Mouse (Mus musculus): ENCODE results near the gene Nt5m.
A peak's percentile ranks its signal among the peaks of the same experiment; 100 is the strongest.

Gene Nt5m

GRCm38 (mm10) chr11:59839459-59840126 lies 346 bp downstream of the Nt5m start, which contains the start of gene Cops3:
Gene Cops3 (minus strand): TSS chr11:59839838.
- DNase-seq, result peak; percentile 94 to 98

GRCm38 (mm10) chr11:59846311-59846710 lies 7.1 kb downstream of the Nt5m start:
- no peak for DNase-seq

GRCm38 (mm10) chr11:59847131-59847530 lies 7.9 kb downstream of the Nt5m start:
- peak; percentile 68 to 74 for DNase-seq

GRCm38 (mm10) chr11:59847891-59848884 lies 8.9 kb downstream of the Nt5m start:
- DNase-seq, result peak; percentile 80 to 84

- DNase-seq, result no peak
Observed at GRCm38 (mm10) chr11:59852865-59853264, 13.6 kb downstream of the Nt5m start.

- DNase-seq, result no peak
Observed at GRCm38 (mm10) chr11:59860467-59860866, 21.2 kb downstream of the Nt5m start.

GRCm38 (mm10) chr11:59864316-59864715 lies 25.1 kb downstream of the Nt5m start:
- no peak for DNase-seq

GRCm38 (mm10) chr11:59872124-59872523 lies 32.9 kb downstream of the Nt5m start:
- DNase-seq, result no peak

- DNase-seq, result peak; percentile 79 to 87
Observed at GRCm38 (mm10) chr11:59880031-59880430, 40.8 kb downstream of the Nt5m start.

GRCm38 (mm10) chr11:59885217-59885986 lies 46.2 kb downstream of the Nt5m start:
- no peak for DNase-seq

GRCm38 (mm10) chr11:59886952-59887351 lies 47.7 kb downstream of the Nt5m start:
- no peak for DNase-seq

- DNase-seq, result no peak
Observed at GRCm38 (mm10) chr11:59888151-59888550, 48.9 kb downstream of the Nt5m start.

- DNase-seq, result no peak
Observed at GRCm38 (mm10) chr11:59891854-59892253, 52.6 kb downstream of the Nt5m start.

- DNase-seq, result no peak
Observed at GRCm38 (mm10) chr11:59893153-59893788, 54.0 kb downstream of the Nt5m start.

- no peak for DNase-seq
Observed at GRCm38 (mm10) chr11:59894916-59895315, 55.7 kb downstream of the Nt5m start.

- DNase-seq, result no peak
Observed at GRCm38 (mm10) chr11:59895316-59895715, 56.1 kb downstream of the Nt5m start.

- no peak for DNase-seq
Observed at GRCm38 (mm10) chr11:59897981-59898599, 58.8 kb downstream of the Nt5m start.

GRCm38 (mm10) chr11:59899711-59900685 lies 60.8 kb downstream of the Nt5m start:
- DNase-seq, result no peak

GRCm38 (mm10) chr11:59900995-59901394 lies 61.7 kb downstream of the Nt5m start:
- peak in 1 of 2 experiments; percentile 50 for DNase-seq

GRCm38 (mm10) chr11:59902045-59902726 lies 62.9 kb downstream of the Nt5m start:
- no peak for DNase-seq
